Mouse (Mus musculus): Measurements from ENCODE around the gene Tmem126b. TPM values are rescaled to one million over a fixed set of nuclear protein-coding genes. Genes with fewer than 3 reads are reported as not detected.
A peak's percentile ranks its signal among the peaks of the same experiment; 100 is the strongest.

The Tmem126b gene
- total RNA-seq, 1 experiment from 2014 or later: 8.7 TPM

DNA sequence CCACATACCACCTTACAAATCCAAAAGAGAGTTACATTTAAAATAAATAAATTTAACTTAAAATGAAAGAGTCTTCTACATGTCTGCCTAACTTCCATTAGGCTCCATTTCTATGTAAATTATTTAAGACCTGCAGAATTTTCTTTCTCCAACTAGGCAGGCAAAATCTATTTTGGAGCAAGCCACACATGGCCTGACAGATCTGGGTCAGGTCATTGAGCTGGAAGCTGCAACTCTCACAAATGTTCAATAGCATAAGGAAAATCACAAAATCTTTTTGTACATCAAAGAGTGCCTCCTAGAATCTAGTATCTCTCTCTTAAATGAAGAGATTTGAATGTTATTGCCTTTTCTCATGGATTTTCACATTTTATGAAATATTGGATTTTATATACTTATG lies 43.6 kb downstream of the Tmem126b start:
- ATAC-seq (replicated peaks; ENCODE audit: insufficient number of reproducible peaks, low FRiP score, low TSS enrichment, poor library complexity, severe bottlenecking): no peak

DNA sequence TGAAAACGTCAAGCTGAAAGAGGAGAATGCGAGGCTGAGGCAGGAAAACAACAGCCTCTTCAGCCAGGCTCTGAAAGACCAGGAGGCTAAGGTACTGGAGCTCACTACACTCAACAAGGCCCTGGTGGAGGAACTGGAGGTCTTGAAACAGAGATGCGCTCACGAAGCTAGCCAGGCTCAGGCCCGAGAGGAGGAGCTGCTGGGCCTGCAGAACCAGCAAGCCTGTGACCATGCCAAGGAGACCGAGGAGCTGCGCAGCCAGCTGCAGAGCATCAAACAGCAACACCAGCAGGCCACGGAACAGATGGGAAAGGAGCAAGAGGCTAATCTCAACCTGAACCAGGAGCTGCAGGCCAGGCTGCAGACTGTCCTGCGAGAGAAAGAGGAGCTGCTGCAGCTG lies 48.8 kb downstream of the Tmem126b start:
- no peak for ATAC-seq (replicated peaks; ENCODE audit: insufficient number of reproducible peaks, low FRiP score, low TSS enrichment, poor library complexity, severe bottlenecking)

GRCm38 (mm10) chr7:90426020-90427001 lies 49.5 kb downstream of the Tmem126b start, which contains the start of gene Ccdc89:
Ccdc89 (plus strand) TSS chr7:90426577.
- peak; percentile 90 for ATAC-seq (replicated peaks; ENCODE audit: insufficient number of reproducible peaks, low FRiP score, low TSS enrichment, poor library complexity, severe bottlenecking)

Other genes with a start within 250 kb of the Tmem126b start
- gene Ccdc83, start 210.2 kb downstream of the Tmem126b start, total RNA-seq (2017): not detected in 3 replicates
- 36.5 to 148 TPM (median 38.1 TPM) in 3 replicates for gene Sytl2, start 173.7 kb downstream of the Tmem126b start, total RNA-seq (2017)
- 0.53 to 0.78 TPM in 2 of 3 replicates, not detected in the other for gene Ccdc89, start 49.4 kb downstream of the Tmem126b start, total RNA-seq (2017)
- 89.3 to 156 TPM (median 111 TPM) in 3 replicates for gene Crebzf, start 33.3 kb downstream of the Tmem126b start, total RNA-seq (2017)
- gene Tmem126a, start 18.8 kb downstream of the Tmem126b start, total RNA-seq (2017): 25.4 to 47.1 TPM (median 42.7 TPM) in 3 replicates
- 0.96 to 2.9 TPM (median 1.7 TPM) in 3 replicates for gene Dlg2, start 671 bp upstream of the Tmem126b start, total RNA-seq (2017)

Measured in monocyte, adult 5-6 weeks (primary cell).